Mouse (Mus musculus) lung, postnatal 10 days (tissue): ENCODE measurements at regions not wholly inside any gene's neighbourhood (a gene's known extent, or its start where the extent isn't known, plus 50 kb on each side); places are given as distances from the start of the nearest gene placed in this dataset.
A peak's percentile ranks its signal among the peaks of the same experiment; 100 is the strongest.

Experiments
- DNase-seq: peaks from one replicate; pipeline ENCODE4 v3.0.0; 2021

GRCm38 (mm10) chr11:30372924-30373323 lies 98.7 kb downstream of the 4930505A04Rik start:
- DNase-seq = no peak

- no peak for DNase-seq
Observed at GRCm38 (mm10) chr11:30371963-30372362, 99.7 kb downstream of the 4930505A04Rik start.

- peak; percentile 5 for DNase-seq
Observed at GRCm38 (mm10) chr11:30369601-30370240, 101.7 kb upstream of the Sptbn1 start.

GRCm38 (mm10) chr11:30367373-30368225 lies 99.6 kb upstream of the Sptbn1 start:
- no peak for DNase-seq

GRCm38 (mm10) chr11:30366491-30366890 lies 98.5 kb upstream of the Sptbn1 start:
- no peak for DNase-seq

GRCm38 (mm10) chr11:30364993-30365392 lies 97.0 kb upstream of the Sptbn1 start:
- no peak for DNase-seq

- DNase-seq = no peak
Observed at GRCm38 (mm10) chr11:30364591-30364990, 96.6 kb upstream of the Sptbn1 start.

GRCm38 (mm10) chr11:30358196-30358595 lies 90.2 kb upstream of the Sptbn1 start:
- no peak for DNase-seq

GRCm38 (mm10) chr11:30355356-30355755 lies 87.4 kb upstream of the Sptbn1 start:
- DNase-seq = no peak

GRCm38 (mm10) chr11:30326371-30326770 lies 58.4 kb upstream of the Sptbn1 start:
- peak; percentile 47 for DNase-seq
